Mouse (Mus musculus) liver, embryonic 13.5 days (tissue): ENCODE measurements around the gene Lrrc37a. TPM values are rescaled to one million over a fixed set of nuclear protein-coding genes. Genes with fewer than 3 reads are reported as not detected.
"Not testable (repeated sequence)": the region's sequence is repeated elsewhere in the genome, so short reads cannot be mapped to it uniquely, and the experiment has no call there.

Experiments used
- ATAC-seq: fragments of 200-750 bp; cut with Nextera tagmentation; 2 replicates; pipeline ENCODE4 v1.8.0; 2017; ENCODE audit warnings: low read depth, mild to moderate bottlenecking, moderate number of reproducible peaks, moderate library complexity
- DNase-seq: peaks from one replicate; pipeline ENCODE4 v3.0.0; 2022
- H3K27ac ChIP-seq: fragments of 300-500 bp; sonication (generic); 2 replicates; pipeline ENCODE4 v1.5.1; 2015; ENCODE audit warnings: moderate library complexity, mild to moderate bottlenecking, inconsistent platforms
- H3K27me3 ChIP-seq: fragments of 300-500 bp; sonication (generic); 2 replicates; pipeline ENCODE4 v1.6.1; 2015; ENCODE audit warnings: mild to moderate bottlenecking, inconsistent platforms
- H3K36me3 ChIP-seq: fragments of 300-500 bp; sonication (generic); 2 replicates; pipeline ENCODE4 v1.6.1; 2015; ENCODE audit warnings: mild to moderate bottlenecking, inconsistent platforms
- H3K4me1 ChIP-seq: fragments of 300-500 bp; sonication (generic); replicated peaks from 2 replicates; pipeline ENCODE4 v1.6.1; 2015; ENCODE audit warnings: inconsistent platforms
- H3K4me2 ChIP-seq: fragments of 300-500 bp; sonication (generic); 2 replicates; pipeline ENCODE4 v1.6.1; 2015; ENCODE audit warnings: inconsistent platforms, mild to moderate bottlenecking, moderate library complexity
- H3K4me3 ChIP-seq: fragments of 300-500 bp; sonication (generic); replicated peaks from 2 replicates; pipeline ENCODE4 v1.5.1; 2015; ENCODE audit warnings: mild to moderate bottlenecking, inconsistent platforms
- H3K9ac ChIP-seq: fragments of 300-500 bp; sonication (generic); 2 replicates; pipeline ENCODE4 v1.6.1; 2015; ENCODE audit warnings: mild to moderate bottlenecking, inconsistent platforms
- H3K9me3 ChIP-seq: fragments of 300-500 bp; sonication (generic); replicated peaks from 2 replicates; pipeline ENCODE4 v1.6.1; 2016; ENCODE audit warnings: inconsistent platforms
- WGBS: fragments of 180-500 bp; shearing (Covaris S2); methylation state at CpG from one replicate; pipeline ENCODE4 v1.1.7; 2015; ENCODE audit not compliant: insufficient replicate concordance; 5-methylcytosine and 5-hydroxymethylcytosine counted together
- polyA plus RNA-seq: library from polyadenylated mRNA; unstranded; fragments of >200 nt; fragmentation: Nextera tagmentation; extraction: Ambion mirVana; gene quantifications from 2 replicates; pipeline ENCODE4 v1.2.1, GENCODE M21; 2015

Lrrc37a gene
- polyA plus RNA-seq, 1 experiment from 2014 or later, result not detected

- DNase-seq (no peak), ATAC-seq (peak; percentile 14; the same call in 1 of the 2 replicates)
- Histone ChIP-seq H3K4me3 (peak overlapping the region; percentile 90), H3K9me3 (no peaks in the 10 kb centered on the region), H3K4me1 (peaks cover 26% of the 10 kb centered on the region), H3K9ac (peak overlapping the region; percentile 63), H3K36me3 (no peaks in the 10 kb centered on the region), H3K4me2 (peak overlapping the region; percentile 79), H3K27ac (no peak overlapping the region), H3K27me3 (0 out of 2 replicates have a peak, but pooled peaks cover 7% of the 10 kb centered on the region)
- 7% methylated on average over 14 of the region's 14 CpGs for WGBS
These were observed 91.4 kb downstream of the Lrrc37a start for GRCm38 (mm10) chr11:103412950-103413423.

GRCm38 (mm10) chr11:103411981-103412949 lies 92.1 kb downstream of the Lrrc37a start, which contains the start of gene Plekhm1:
Gene Plekhm1, minus strand, starts transcription at chr11:103412687.
- Histone ChIP-seq H3K9me3 (no peaks in the 10 kb centered on the region), H3K4me1 (peaks cover 26% of the 10 kb centered on the region), H3K27me3 (0 out of 2 replicates have a peak, but pooled peaks cover 7% of the 10 kb centered on the region), H3K27ac (peak within 1 kb of the TSS; percentile 77), H3K36me3 (no peaks in the 10 kb centered on the region), H3K4me2 (peak within 1 kb of the TSS; percentile 79), H3K9ac (peak within 1 kb of the TSS; percentile 87), H3K4me3 (peak within 1 kb of the TSS; percentile 90)
- DNase-seq, result peak; percentile 90
- peak; percentile 96 for ATAC-seq
- WGBS, result under 1% methylated on average over 67 of the region's 67 CpGs

DNA sequence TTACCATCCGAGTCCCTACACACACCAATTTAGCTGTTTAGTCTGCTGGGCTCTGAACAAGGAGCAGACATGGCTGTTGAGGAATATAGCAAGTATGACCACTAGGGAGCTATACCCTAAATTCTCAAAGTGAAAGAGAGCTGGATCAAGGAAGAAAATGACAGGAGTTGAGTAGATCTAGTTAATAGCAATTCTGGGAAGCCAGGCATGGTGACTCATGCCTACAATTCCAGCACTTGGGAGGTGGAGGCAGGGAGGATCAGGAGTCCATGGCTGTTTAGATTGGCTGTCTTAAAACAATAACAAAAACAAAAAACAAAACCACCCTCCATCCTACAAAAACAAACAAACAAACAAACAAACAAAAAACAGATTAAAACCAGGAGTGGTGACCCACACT lies 93.1 kb downstream of the Lrrc37a start:
- DNase-seq (no peak), ATAC-seq (no peak)
- WGBS, result 68% methylated on average over 1 of the region's 1 CpGs
- Histone ChIP-seq H3K27me3 (0 out of 2 replicates have a peak, but pooled peaks cover 7% of the 10 kb centered on the region), H3K4me3 (peak overlapping the region; percentile 90), H3K4me2 (peak overlapping the region; percentile 79), H3K4me1 (peaks cover 28% of the 10 kb centered on the region), H3K9me3 (no peaks in the 10 kb centered on the region), H3K9ac (peak overlapping the region; percentile 87; the same call in 1 of the 2 replicates), H3K36me3 (0 out of 2 replicates have a peak, but pooled peaks cover 4% of the 10 kb centered on the region), H3K27ac (no peak overlapping the region)

- no peak overlapping the region for H3K4me2 ChIP-seq
- H3K36me3 ChIP-seq, result peaks cover 10% of the 10 kb centered on the region; the same call in 1 of the 2 replicates
- H3K4me3 ChIP-seq, result no peak overlapping the region
- 83% methylated on average over 13 of the region's 13 CpGs for WGBS
- ATAC-seq (no peak), DNase-seq (no peak)
- no peak overlapping the region for H3K27ac ChIP-seq
- peaks cover 37% of the 10 kb centered on the region for H3K4me1 ChIP-seq
- H3K9ac ChIP-seq, result no peak overlapping the region
- no peaks in the 10 kb centered on the region for H3K27me3 ChIP-seq
- H3K9me3 ChIP-seq, result no peaks in the 10 kb centered on the region
These were observed 95.5 kb downstream of the Lrrc37a start for GRCm38 (mm10) chr11:103408880-103409279.

DNA sequence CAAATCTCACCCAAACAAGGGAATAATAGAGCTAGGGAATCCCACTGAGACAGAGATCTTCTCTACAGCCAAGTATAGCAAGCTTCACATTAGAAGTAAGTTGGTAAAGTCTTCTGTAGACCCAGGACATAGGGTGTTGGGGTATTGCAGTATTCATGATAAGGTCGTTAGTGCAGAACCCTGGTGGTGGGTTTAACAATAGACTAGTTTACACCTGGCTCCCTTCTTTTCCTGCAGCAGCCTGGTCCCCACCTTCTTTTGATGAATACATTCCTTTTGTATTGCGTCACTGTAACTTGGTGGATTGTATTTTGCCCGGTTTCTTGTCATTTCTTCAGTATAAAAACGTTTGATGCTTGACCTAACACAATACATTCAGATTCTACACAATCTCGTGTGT lies 97.3 kb downstream of the Lrrc37a start:
- H3K27me3 ChIP-seq, DNase-seq, H3K9ac ChIP-seq, H3K4me3 ChIP-seq, H3K4me2 ChIP-seq, H3K27ac ChIP-seq, ATAC-seq, H3K9me3 ChIP-seq: not testable (repeated sequence)
- 63% methylated on average over 5 of the region's 5 CpGs for WGBS
- Histone ChIP-seq H3K36me3 (peaks cover 19% of the 10 kb centered on the region), H3K4me1 (peaks cover 31% of the 10 kb centered on the region)

GRCm38 (mm10) chr11:103406551-103406950 lies 97.8 kb downstream of the Lrrc37a start:
- no peak overlapping the region for H3K4me3 ChIP-seq
- ATAC-seq, result no peak
- no peaks in the 10 kb centered on the region for H3K27me3 ChIP-seq
- 63% methylated on average over 7 of the region's 7 CpGs for WGBS
- H3K4me1 ChIP-seq, result peaks cover 30% of the 10 kb centered on the region
- DNase-seq, result no peak
- no peak overlapping the region for H3K4me2 ChIP-seq
- peaks cover 19% of the 10 kb centered on the region for H3K36me3 ChIP-seq
- H3K9me3 ChIP-seq, result no peaks in the 10 kb centered on the region
- no peak overlapping the region for H3K27ac ChIP-seq
- no peak overlapping the region for H3K9ac ChIP-seq

DNA sequence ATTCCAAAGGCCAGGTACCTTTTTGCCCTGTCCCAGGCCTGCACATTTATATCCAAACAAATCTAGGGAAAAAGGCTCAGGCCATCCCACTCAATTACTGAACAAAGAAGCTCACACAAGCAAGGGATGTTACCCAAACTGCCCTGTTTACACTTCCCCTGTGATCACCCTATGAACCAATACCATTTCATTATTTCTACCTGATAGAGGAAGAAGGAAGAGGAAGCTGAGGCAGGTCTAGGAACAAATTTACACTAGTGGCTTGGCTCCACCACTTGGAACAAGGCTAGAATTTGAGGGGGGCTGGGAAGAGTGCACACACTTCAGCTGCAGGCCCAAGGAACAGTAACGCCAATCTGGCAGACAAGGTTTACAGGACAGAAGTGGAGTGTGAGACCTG lies 98.6 kb downstream of the Lrrc37a start:
- Histone ChIP-seq H3K4me1 (peaks cover 25% of the 10 kb centered on the region), H3K9ac (no peak overlapping the region), H3K27ac (no peak overlapping the region), H3K27me3 (no peaks in the 10 kb centered on the region), H3K4me3 (no peak overlapping the region), H3K4me2 (no peak overlapping the region), H3K36me3 (peaks cover 19% of the 10 kb centered on the region), H3K9me3 (no peaks in the 10 kb centered on the region)
- 76% methylated on average over 1 of the region's 1 CpGs for WGBS
- ATAC-seq, result no peak
- DNase-seq, result no peak

GRCm38 (mm10) chr11:103404618-103405017 lies 99.8 kb downstream of the Lrrc37a start:
- DNase-seq (no peak), ATAC-seq (peak; percentile 71)
- no peak overlapping the region for H3K4me2 ChIP-seq
- H3K27me3 ChIP-seq, result no peaks in the 10 kb centered on the region
- peaks cover 26% of the 10 kb centered on the region for H3K4me1 ChIP-seq
- no peak overlapping the region for H3K4me3 ChIP-seq
- no peak overlapping the region for H3K27ac ChIP-seq
- H3K36me3 ChIP-seq, result peaks cover 19% of the 10 kb centered on the region
- H3K9ac ChIP-seq, result no peak overlapping the region
- H3K9me3 ChIP-seq, result no peaks in the 10 kb centered on the region

DNA sequence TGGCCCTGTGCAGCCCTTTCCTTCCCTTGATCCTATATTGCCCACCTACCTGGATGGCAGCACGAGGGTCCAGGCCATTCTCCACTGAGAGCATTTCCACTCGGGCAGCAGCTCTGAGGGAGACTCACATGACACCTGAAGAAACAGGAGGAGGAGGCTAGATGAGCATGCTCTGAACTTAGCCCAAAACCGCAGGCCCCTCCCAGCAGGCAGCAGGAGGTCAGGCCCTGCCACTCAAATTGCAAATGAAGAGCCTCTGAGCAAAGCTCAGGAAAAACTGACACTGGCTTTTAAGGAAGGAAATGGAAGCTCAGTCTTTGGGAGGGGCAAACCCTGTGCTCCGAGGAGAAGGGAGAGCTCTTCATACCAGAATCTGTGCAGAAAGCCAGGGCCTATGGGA lies 100.6 kb downstream of the Lrrc37a start:
- 39% methylated on average over 4 of the region's 4 CpGs for WGBS
- Histone ChIP-seq H3K27ac (no peak overlapping the region), H3K9ac (no peak overlapping the region), H3K4me3 (no peak overlapping the region), H3K4me2 (no peak overlapping the region), H3K27me3 (no peaks in the 10 kb centered on the region), H3K9me3 (no peaks in the 10 kb centered on the region), H3K36me3 (peaks cover 19% of the 10 kb centered on the region), H3K4me1 (peaks cover 26% of the 10 kb centered on the region)
- ATAC-seq (no peak), DNase-seq (no peak)

- ATAC-seq, result no peak
- Histone ChIP-seq H3K4me2 (no peak overlapping the region), H3K27ac (no peak overlapping the region), H3K9me3 (no peaks in the 10 kb centered on the region), H3K4me3 (no peak overlapping the region), H3K27me3 (no peaks in the 10 kb centered on the region), H3K9ac (no peak overlapping the region), H3K36me3 (peaks cover 19% of the 10 kb centered on the region), H3K4me1 (peaks cover 26% of the 10 kb centered on the region)
- 80% methylated on average over 5 of the region's 5 CpGs for WGBS
- no peak for DNase-seq
These were observed 101.7 kb downstream of the Lrrc37a start for GRCm38 (mm10) chr11:103402738-103403137.

GRCm38 (mm10) chr11:103402198-103402597 lies 102.2 kb downstream of the Lrrc37a start:
- Histone ChIP-seq H3K27ac (no peak overlapping the region), H3K9me3 (no peaks in the 10 kb centered on the region), H3K36me3 (peaks cover 19% of the 10 kb centered on the region), H3K27me3 (no peaks in the 10 kb centered on the region), H3K4me1 (peaks cover 26% of the 10 kb centered on the region), H3K9ac (no peak overlapping the region), H3K4me3 (no peak overlapping the region), H3K4me2 (no peak overlapping the region)
- DNase-seq, result no peak
- ATAC-seq, result no peak
- WGBS, result 69% methylated on average over 2 of the region's 2 CpGs
